In genomic region chr4:76948251-76948650, GRCm38 (mm10) we compare ENCODE assay signal across 8 mouse cellular contexts.
DNase-seq lines count a peak whose midpoint lies in the region; ATAC-seq lines count a peak whose summit lies in the region.

No protein-coding gene starts in this region.

- ATAC-seq in activated CD4-positive, CD25-positive, alpha-beta regulatory T cell, adult 4 months: no peak

- intact Hi-C loops in heart, postnatal 14 days (cut with DNase I): no loop called here

- peak; percentile 2 to 18 for DNase-seq in heart, postnatal 14 days
- DNase-seq in heart, adult 9 months (ENCODE audit: low spot score in 2 of 2): no peak
- peak; percentile 7 for DNase-seq in urinary bladder, postnatal 25 days (ENCODE audit: low spot score)
- DNase-seq in urinary bladder, postnatal 10 days (ENCODE audit: low spot score): no peak
- DNase-seq in embryo, embryonic 11 days: peak; percentile 66
- DNase-seq in layer of hippocampus, postnatal 36 days: peak; percentile 7 to 13
- no peak for DNase-seq in thymus, postnatal 10 days (ENCODE audit: low spot score in 2 of 2)

Comparison
In these comparisons a context has a peak if more than half of its experiments do, and no peak if none do; other contexts are left out.
1. DNase-seq: peak in heart, postnatal 14 days (2 of 2), urinary bladder, postnatal 25 days (single experiment), embryo, embryonic 11 days (single experiment) and layer of hippocampus, postnatal 36 days (2 of 2); none in heart, adult 9 months (0 of 2), urinary bladder, postnatal 10 days (single experiment) and thymus, postnatal 10 days (0 of 2).